Mouse (Mus musculus) testis, adult 2 months (tissue): ENCODE results near the gene Fam168b.

ENCODE experiments used
- CTCF ChIP-seq: fragments of 200-500 bp; IDR thresholded peaks from 2 replicates; pipeline ENCODE4 v1.5.1; 2012; ENCODE audit warnings: low read depth, mild to moderate bottlenecking, inconsistent platforms, low read length, moderate library complexity; ENCODE audit not compliant: control insufficient read depth, insufficient read depth, insufficient replicate concordance
- POLR2A ChIP-seq: fragments of 200-500 bp; IDR thresholded peaks from 2 replicates; pipeline ENCODE4 v1.6.1; 2012; ENCODE audit warnings: low read depth, mild to moderate bottlenecking, inconsistent platforms, low read length, moderate library complexity; ENCODE audit not compliant: control insufficient read depth

DNA sequence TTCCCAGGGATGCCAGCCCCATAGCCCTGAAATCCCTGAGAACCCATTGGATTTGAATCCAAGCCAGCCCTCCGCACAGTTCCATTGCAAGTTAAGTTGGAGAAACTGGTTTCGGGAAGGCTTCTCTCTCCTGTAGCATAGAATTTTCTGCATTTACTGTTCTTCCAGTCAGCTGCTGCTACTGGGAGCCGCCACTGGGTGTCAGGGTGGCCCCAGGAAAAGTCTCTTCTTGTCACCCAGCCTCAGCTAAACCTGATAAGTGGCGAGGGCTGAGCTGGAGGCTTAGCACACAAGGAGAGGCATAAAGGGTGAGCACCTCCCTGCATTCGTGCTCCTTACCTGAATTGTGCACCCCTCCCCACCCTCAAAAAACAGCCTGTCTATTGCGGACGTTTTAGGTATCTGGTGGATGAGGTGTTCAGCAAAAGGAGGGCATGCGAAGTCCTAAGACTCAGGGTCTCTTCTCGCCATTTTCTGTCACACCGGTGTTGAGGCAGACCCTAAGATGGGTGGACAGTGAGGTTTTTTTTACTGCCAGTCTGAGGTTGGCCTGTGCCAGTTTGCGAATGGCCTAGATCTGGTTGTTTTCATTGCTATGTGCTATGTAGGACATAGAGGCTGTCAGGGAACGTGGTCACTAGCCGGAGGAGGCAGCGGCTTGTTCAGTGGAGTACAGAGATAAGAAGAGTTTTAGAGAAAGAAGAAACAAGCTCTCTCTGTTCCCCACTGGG is 48.9 kb upstream of the Fam168b start:
- peak; percentile 36; the same call in 1 of the 2 replicates for TF ChIP-seq CTCF
- no peak for TF ChIP-seq POLR2A
